Mouse (Mus musculus): ENCODE measurements around the gene Tmem209. TPM values are rescaled to one million over a fixed set of nuclear protein-coding genes. Genes with fewer than 3 reads are reported as not detected.

The Tmem209 gene
- polyA plus RNA-seq, 1 experiment = not detected

DNA sequence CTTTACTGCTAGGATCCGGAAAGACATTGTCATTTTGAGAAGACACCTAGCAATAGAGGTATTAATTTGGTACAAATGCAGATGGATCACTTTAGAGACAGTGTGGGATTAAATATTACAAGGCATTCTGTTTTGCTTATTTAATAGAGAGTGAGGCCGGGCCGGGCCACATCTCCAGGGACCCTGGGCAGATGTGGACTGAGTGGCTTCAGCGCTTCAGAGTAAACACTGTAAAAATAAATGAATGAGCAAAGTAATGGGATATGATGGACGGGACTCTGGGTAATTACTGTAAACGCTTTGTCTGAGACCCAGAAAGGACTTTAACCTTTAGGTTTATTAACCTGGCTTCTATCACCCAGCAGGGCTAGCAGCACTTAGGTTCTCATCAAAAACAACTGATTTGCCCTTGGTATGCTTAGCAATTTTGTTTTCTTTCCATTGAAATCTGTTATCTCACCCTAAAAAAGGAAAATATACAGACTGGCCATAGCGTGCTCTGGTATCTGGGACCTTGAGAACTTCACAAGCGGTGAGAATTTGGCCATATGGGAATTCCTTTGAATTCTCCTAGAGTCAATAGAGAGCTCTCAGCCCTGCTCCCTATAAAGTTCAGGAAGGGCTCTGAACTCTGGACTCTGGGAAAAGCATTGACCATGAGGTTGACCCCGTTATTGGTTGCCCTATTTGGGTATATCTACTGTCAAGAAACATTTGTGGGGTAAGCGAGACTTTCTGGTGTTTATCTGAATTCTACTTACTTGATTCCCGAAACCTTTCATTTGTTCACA, 31.6 kb upstream of the Tmem209 start, which contains the start of gene Cpa2:
Gene Cpa2 (plus strand): TSS at position 574 of the 791 bp plus-strand sequence.
- 95% methylated on average over 11 of the region's 11 CpGs for WGBS
- H3K4me1 ChIP-seq (ENCODE audit: control insufficient read depth, insufficient read depth, low read length) = no peaks in the 10 kb centered on the region
- TF ChIP-seq CTCF (IDR thresholded peaks at IDR 0.05; ENCODE audit: insufficient read depth, low read depth, low read length) = no peak
- TF ChIP-seq POLR2A (IDR thresholded peaks at IDR 0.05; ENCODE audit: insufficient read depth, low read depth, low read length) = no peak

DNA sequence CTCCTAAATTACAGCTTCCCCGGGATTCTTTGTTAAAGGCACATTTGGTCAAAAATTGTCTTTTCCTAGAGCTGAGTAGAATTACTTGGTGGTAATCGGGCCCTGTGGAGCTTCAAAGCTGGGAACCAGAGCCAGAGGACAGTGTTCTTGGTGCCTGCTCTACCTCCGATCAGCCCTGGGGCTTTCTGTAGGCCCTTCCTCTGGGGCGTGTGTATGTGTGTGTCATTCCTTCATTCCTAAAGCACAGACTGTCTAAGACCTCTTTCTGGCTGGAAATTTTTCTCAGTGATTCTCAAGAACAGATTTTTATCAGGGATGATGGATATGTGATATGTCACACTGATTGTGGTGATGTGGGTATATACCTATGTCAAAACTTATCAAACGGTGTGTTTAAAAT, 29.2 kb upstream of the Tmem209 start:
- no peak for TF ChIP-seq POLR2A (IDR thresholded peaks at IDR 0.05; ENCODE audit: insufficient read depth, low read depth, low read length)
- no peak for TF ChIP-seq CTCF (IDR thresholded peaks at IDR 0.05; ENCODE audit: insufficient read depth, low read depth, low read length)
- Histone ChIP-seq H3K4me3 (ENCODE audit: insufficient read depth, low read depth, low read length) (no peak overlapping the region), H3K4me1 (ENCODE audit: control insufficient read depth, insufficient read depth, low read length) (no peaks in the 10 kb centered on the region), H3K27ac (ENCODE audit: insufficient read depth, low read depth, low read length) (no peak overlapping the region)
- WGBS = 87% methylated on average over 5 of the region's 5 CpGs

More for the DNA sequence above, 31.6 kb upstream of the Tmem209 start, which contains the start of gene Cpa2:
- Histone ChIP-seq H3K27ac (ENCODE audit: insufficient read depth, low read depth, low read length) (no peak within 1 kb of the TSS), H3K4me3 (ENCODE audit: insufficient read depth, low read depth, low read length) (no peak within 1 kb of the TSS)

DNA sequence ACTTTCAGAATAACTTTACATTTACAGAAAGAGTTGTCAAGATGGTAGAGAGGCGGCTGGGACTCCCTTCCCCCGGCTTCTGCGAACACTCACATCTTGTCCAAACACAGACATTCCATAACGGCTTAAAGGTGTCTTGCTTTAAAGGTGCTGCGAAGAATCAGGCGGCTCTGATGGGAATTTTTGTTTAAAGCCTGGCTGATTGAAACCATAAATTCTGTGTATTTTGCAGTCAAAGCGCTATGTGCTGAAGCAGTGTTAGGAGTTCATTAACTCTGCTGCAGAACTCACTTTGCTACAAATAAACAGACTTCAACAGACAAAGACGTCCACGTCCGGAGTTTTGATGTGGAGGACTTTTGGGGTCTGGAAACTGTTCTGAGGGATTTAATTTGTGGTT, 28.7 kb upstream of the Tmem209 start:
- TF ChIP-seq POLR2A (IDR thresholded peaks at IDR 0.05; ENCODE audit: insufficient read depth, low read depth, low read length) = no peak
- TF ChIP-seq CTCF (IDR thresholded peaks at IDR 0.05; ENCODE audit: insufficient read depth, low read depth, low read length) = no peak
- WGBS = 84% methylated on average over 10 of the region's 10 CpGs
- Histone ChIP-seq H3K4me1 (ENCODE audit: control insufficient read depth, insufficient read depth, low read length) (no peaks in the 10 kb centered on the region), H3K4me3 (ENCODE audit: insufficient read depth, low read depth, low read length) (no peak overlapping the region), H3K27ac (ENCODE audit: insufficient read depth, low read depth, low read length) (no peak overlapping the region)

DNA sequence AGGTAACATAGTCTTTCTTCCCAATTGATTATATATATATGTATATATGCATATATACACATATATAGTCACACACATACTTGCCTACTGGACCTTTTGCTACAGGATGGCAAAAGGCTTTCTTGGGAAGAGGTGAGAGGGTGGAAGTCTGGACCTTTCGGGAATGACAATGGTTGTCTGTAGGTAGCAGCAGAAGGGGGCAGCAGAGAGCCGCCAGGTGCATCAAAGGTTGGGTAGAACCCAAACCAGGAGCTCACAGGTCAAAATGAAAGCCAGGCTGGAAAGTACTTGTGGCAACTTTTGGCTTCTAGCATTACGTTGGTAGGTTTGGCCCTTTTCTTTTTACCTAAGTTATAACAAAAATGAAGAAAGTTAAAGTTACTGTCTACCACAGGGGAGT, 25.8 kb upstream of the Tmem209 start:
- H3K4me3 ChIP-seq (ENCODE audit: insufficient read depth, low read depth, low read length) = no peak overlapping the region
- no peak for TF ChIP-seq CTCF (IDR thresholded peaks at IDR 0.05; ENCODE audit: insufficient read depth, low read depth, low read length)
- no peak for TF ChIP-seq POLR2A (IDR thresholded peaks at IDR 0.05; ENCODE audit: insufficient read depth, low read depth, low read length)
- WGBS = 67% methylated on average over 3 of the region's 3 CpGs
- no peak overlapping the region for H3K27ac ChIP-seq (ENCODE audit: insufficient read depth, low read depth, low read length)
- H3K4me1 ChIP-seq (ENCODE audit: control insufficient read depth, insufficient read depth, low read length) = no peaks in the 10 kb centered on the region

DNA sequence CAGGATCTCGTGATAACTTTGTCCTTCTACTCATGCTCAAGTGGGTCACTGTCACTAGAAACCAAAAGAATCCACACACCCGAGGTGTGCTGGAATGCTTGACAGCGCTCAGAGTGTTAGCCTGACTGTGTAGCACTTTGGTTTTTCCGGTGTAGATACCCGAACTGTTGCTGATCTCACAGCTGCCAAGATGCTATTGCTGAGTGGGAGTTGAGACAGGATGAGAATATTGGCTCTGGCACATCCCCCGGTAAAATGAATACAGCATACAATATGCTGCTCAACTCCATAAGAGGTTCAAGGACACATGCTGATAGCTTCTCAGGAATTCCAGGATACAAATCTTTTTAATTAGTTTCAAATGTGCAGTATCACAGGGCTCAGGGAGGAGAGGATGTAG, 19.2 kb upstream of the Tmem209 start:
- 64% methylated on average over 6 of the region's 6 CpGs for WGBS
- no peak overlapping the region for H3K4me3 ChIP-seq (ENCODE audit: insufficient read depth, low read depth, low read length)
- TF ChIP-seq CTCF (IDR thresholded peaks at IDR 0.05; ENCODE audit: insufficient read depth, low read depth, low read length) = no peak
- no peak for TF ChIP-seq POLR2A (IDR thresholded peaks at IDR 0.05; ENCODE audit: insufficient read depth, low read depth, low read length)
- peaks cover 4% of the 10 kb centered on the region; the same call in 1 of the 2 replicates for H3K4me1 ChIP-seq (ENCODE audit: control insufficient read depth, insufficient read depth, low read length)
- no peak overlapping the region for H3K27ac ChIP-seq (ENCODE audit: insufficient read depth, low read depth, low read length)

DNA sequence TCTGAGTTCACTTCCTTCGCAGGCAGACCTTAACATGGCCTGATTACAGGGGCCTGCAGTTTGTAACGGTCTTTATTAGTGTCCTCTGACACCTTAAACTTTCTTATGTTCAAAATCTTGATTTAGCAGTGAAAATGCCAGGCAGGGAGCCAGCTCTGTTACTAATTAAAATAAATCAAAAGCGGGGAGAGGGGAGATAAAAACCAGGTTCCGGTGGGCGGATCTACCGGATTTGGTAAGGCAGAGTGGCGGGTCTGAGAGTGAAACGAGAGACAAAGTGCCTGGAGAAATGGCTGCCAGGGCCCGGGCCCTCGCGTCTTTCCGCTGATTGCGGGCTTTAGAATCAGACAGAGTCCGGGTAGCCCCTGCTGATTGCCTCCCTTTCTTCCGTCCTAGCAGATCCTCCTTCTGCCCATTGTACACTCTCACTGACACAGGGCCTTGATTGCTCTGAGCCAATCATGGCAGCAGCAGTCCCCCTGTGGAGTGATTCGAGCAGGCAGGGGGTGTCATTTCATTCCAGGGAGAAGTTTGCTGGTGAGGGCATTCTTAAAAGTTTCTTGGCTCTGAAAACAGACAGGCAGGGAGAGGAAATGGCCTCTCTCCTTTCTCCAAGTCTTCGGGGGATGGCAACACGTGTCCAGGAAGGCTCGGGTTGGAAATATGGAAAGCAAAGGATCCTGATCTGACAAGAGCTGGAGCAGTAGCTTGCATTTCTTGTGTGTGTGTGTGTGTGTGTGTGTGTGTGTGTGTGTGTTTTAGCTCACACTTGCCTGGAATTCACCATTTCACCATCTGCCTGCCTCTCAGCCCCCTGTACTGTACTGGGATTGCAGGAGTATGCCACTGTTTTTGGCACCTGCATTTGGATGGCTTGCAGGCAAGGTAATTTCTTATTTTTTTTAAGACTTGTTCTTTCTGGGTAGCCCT, 17.3 kb upstream of the Tmem209 start:
- Histone ChIP-seq H3K4me1 (ENCODE audit: control insufficient read depth, insufficient read depth, low read length) (peaks cover 4% of the 10 kb centered on the region; the same call in 1 of the 2 replicates), H3K4me3 (ENCODE audit: insufficient read depth, low read depth, low read length) (no peak overlapping the region), H3K27ac (ENCODE audit: insufficient read depth, low read depth, low read length) (no peak overlapping the region)
- TF ChIP-seq POLR2A (IDR thresholded peaks at IDR 0.05; ENCODE audit: insufficient read depth, low read depth, low read length) (no peak), CTCF (IDR thresholded peaks at IDR 0.05; ENCODE audit: insufficient read depth, low read depth, low read length) (no peak)
- 51% methylated on average over 19 of the region's 19 CpGs for WGBS

DNA sequence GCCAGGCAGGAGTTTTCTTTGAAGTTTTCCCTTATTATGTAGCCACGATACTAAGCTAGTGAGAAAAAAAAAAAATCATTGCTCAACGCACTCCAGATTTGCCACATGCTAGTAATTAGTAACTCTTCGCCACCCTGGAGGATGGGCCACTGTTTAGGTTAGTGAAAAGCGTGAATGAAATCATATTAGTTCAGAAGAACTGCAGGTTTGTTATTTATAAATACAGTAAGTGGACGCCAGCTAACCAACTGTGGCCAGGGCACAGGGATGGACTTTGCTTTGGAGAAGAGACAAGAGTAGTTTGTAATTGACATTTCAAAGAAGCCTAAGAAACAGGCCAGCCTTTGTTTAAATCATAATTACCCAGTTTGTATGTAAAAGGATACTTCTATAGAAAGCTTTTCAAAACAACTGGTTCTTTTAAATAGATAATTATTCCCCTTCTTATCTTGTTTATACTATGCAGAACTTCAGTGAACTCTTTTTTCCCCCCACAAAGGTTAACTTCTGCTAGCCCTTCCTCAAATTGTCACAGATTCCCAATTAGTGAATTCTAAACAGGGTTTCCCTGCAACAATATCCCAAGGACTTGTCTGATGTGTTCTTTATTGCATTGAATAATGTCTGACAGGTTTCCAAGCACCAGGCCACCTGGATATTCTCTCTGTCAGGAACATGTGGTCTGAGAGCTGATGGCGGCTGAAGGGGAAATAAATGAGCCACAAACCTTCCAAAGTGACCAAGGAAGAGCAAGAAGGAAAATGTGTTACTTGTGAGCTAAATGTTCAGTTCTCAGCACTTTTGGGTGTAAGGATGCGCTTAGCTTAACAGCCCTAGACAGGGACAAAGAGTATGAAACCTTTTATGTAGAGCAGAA, 16.1 kb upstream of the Tmem209 start:
- peaks cover 4% of the 10 kb centered on the region; the same call in 1 of the 2 replicates for H3K4me1 ChIP-seq (ENCODE audit: control insufficient read depth, insufficient read depth, low read length)
- no peak overlapping the region for H3K27ac ChIP-seq (ENCODE audit: insufficient read depth, low read depth, low read length)
- WGBS = 52% methylated on average over 7 of the region's 7 CpGs
- H3K4me3 ChIP-seq (ENCODE audit: insufficient read depth, low read depth, low read length) = no peak overlapping the region
- no peak for TF ChIP-seq POLR2A (IDR thresholded peaks at IDR 0.05; ENCODE audit: insufficient read depth, low read depth, low read length)
- no peak for TF ChIP-seq CTCF (IDR thresholded peaks at IDR 0.05; ENCODE audit: insufficient read depth, low read depth, low read length)

DNA sequence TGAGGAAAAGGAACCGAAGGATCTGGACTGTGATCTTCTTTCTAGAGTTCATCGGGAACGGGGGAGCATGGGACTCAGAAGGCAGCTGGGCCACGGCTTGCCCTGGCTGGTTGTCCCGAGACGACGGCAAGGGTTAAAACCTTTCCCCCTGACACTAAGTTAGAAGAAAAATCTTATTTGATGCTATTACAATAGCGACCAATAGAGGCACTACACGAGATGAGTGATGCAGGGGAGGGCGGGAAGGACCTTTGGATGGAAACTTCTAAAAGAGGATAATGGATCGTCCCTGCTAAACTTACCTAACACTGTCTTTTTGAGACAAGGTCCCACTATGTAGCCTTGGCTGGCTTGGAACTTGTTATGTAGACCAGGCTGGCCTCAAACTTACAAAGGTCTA, 10.8 kb upstream of the Tmem209 start:
- no peak for TF ChIP-seq POLR2A (IDR thresholded peaks at IDR 0.05; ENCODE audit: insufficient read depth, low read depth, low read length)
- no peak for TF ChIP-seq CTCF (IDR thresholded peaks at IDR 0.05; ENCODE audit: insufficient read depth, low read depth, low read length)
- no peak overlapping the region for H3K27ac ChIP-seq (ENCODE audit: insufficient read depth, low read depth, low read length)
- no peak overlapping the region for H3K4me3 ChIP-seq (ENCODE audit: insufficient read depth, low read depth, low read length)
- no peaks in the 10 kb centered on the region for H3K4me1 ChIP-seq (ENCODE audit: control insufficient read depth, insufficient read depth, low read length)
- WGBS = 70% methylated on average over 11 of the region's 11 CpGs
